Mouse (Mus musculus) cerebellum, adult 9-11 months (tissue): ENCODE results near the gene Sstr3.

ENCODE experiments used
- DNase-seq: peaks from one replicate; pipeline ENCODE4 v3.0.0; 2022

Sstr3 gene

DNA sequence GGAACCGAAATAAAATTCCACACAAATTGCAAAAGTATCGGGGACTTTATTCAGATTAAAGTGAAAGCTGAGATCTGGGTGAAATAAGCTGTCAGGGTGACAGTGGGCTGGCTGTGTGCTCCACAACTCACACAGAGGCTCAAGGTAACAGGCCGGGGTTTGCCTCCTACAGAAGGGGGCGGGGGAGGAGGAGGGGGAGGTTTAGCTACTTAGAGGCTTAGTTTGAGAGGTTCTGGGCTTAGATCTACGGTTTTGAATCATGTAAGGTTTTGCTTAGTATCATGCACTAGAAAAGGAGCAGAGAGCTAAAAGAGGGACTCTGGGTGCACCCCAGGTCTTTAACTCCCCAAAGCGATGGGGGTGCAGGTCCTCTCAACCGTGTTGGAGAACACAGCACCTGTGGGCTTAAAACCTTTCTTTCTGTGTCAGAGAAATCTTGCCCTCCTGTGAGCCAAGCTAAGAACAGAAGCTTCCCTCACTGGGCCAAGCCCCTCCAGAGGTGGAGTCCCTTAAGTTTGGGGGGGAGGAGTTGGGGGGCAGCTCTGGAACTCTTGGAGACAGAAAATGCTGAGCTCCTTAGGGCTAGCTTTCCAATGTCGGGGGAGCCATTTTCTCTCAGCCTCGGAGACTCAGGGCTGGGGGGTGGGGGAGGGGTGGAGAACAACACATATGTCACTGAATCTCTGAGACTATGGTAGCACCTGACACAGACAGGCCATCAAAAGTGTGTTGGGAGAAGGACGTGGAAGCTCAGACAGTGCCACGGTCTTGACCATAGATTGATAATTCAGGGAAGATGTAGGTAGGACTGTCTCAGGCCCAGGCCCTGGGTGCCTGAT is 14.9 kb upstream of the Sstr3 start:
- DNase-seq: no peak

- DNase-seq: no peak
These were observed 13.4 kb upstream of the Sstr3 start for GRCm38 (mm10) chr15:78557693-78558535.

- no peak for DNase-seq
These were observed 10.2 kb upstream of the Sstr3 start for GRCm38 (mm10) chr15:78554545-78555313.

GRCm38 (mm10) chr15:78549189-78549734 is 4.8 kb upstream of the Sstr3 start:
- no peak for DNase-seq

- DNase-seq: no peak
These were observed 4.2 kb upstream of the Sstr3 start for GRCm38 (mm10) chr15:78548711-78549110.

- DNase-seq: peak; percentile 34
These were observed 3.8 kb upstream of the Sstr3 start for GRCm38 (mm10) chr15:78548336-78548665.

DNA sequence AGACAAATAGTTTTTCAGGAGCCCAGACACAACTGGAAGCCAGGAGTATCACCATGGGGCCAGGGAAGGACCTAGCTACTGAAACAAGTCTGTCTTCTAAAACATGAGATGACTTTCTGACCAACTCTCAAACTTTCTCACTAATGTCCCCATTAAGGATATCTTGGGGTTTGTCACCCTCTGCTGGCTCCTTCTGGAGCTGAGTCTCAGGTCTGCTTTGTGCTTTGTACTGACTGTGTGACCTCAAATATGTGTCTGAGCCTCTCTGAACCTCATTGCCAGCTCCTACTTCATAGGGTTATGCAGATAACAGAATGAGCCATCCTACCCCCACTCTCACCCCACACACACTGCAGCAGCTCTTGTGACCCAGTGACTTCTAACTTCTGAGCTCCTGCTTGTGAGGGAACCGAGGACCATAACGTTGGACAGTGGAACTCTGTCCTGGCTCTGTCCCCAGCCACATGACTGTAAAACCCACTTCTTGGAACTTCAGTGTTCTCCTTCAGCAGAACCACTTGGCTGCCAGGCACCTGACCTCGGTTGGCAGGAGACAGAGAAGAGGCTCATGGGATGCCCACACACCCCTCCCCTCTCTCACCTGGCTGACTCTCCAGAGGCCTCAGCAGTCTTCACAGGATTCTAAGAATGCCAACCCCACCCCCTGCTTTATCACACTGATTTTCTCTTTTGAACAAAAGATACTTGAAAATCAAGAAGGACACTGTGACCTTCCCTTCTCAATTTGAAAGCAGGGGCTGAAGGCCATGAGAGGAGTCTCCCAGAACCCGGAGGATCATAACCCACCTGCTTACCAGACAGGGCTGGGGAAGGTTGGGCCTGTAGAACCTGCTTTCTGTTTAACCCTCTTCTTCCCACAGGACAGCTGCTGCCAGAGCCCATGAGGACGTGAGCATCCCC is 3.2 kb upstream of the Sstr3 start:
- peak; percentile 36 for DNase-seq

DNA sequence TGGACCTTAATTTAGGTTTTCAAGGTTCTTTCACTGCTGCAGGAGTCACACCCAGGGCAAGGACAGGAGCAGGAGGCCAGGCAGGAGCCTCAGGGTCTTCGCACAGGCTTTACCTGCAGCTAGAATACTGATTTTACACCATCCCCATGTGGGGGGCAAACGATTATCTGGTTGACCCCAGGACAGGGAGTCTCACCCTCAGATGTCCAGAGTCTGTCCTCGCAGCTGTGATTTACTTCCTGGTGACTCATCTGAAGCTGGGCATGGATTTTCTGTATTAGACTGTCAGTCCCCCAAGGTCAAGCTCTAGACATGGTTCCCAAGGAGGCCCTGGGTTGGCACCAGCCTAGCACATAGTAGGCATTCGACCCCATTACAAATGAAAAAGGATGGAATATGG is 1.6 kb upstream of the Sstr3 start:
- DNase-seq: no peak

DNA sequence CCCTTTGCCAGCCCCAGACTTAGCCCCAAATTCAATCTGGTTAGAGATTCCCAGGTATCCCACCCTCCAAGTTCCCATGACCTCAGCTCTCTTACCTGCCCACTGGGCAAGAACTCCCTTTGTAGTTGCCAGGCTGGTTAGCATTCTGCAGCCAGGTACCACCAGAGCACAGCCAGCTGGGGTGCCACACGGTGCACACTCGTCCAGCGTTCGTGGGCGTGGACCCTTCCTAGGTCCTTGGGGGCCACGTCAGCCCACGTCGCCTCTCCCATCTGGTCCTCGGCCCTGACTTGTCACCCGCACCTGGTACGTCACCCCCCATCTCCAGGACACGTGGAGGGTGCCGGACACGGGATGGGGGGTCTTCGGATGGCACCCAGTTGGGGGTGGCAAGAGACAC is 444 bp downstream of the Sstr3 start:
- peak; percentile 70 for DNase-seq

DNA sequence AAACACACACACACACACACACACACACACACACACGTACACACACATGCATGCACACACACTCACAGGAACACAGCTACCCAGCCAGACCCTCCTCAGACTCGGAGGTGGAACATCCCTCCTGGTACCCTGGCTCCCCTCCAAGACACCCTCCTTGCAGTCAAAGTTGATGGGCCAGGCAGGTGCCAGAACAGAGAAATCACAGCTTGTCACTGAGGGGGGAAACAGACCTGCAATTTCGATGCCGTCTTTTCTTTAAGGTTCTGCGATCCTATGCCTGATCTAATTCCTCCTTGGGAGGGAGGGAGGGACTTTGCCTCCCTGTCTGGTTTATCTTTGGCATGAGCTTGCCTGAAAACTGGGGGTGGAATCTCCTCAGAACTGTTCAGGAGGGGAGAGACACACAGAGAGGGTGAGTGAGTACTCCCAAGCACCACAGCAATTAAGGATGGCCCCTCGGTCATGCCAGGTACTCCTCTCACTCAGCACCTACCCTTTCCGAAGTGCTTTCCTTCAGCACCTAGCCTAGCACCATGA is 1.6 kb downstream of the Sstr3 start:
- DNase-seq: peak; percentile 76

DNA sequence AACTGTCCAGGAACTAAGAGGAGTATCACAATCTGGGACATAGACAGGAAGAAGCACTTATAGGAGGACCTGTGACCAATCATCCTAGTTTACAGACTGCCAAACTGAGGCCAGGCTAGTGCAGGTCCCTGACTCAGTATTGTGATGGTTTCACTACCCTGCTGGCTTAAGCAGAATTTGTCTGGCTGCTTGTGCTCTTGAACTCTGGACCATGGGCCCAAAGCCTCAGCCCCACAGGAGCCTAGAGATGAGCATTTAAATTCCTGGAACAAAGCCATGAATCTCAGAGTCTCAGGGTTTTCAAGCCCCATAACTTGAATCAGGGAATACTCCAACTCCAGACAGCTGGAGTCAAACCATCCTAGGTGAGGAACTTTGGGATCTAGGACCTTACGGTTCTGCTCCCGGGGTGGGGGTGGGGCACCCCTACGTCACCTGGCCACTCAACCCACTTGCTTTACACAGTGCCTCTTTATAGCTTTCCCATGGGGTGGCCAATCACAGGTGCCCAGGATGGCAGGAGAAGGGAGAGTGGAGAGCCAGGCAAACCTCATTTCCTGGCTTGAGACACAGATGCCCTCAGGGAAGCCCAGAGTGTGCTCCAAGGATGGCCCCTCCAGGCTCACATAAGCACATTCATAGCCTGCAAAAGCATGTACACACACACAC is 2.3 kb downstream of the Sstr3 start:
- DNase-seq: peak; percentile 80

DNA sequence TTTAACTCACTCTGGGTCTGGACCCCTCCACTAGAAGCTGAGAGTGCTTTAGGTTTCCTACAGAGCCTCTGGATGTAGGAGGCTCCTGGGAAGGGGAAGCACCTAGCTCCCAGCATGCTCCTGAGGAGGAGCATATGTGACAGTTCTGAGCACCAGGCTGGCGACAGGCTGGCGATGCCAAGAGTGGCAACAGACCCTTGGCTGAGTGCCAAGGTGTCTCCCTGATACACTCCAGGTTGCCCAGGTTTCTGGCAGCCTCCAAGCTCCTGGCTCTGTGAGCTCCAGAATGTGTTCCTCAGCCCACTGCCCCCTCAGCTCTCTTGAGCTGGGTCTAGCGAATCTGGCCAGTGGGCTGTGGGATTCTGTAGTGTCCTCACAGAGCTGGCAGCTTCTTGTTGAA is 2.9 kb downstream of the Sstr3 start:
- DNase-seq: peak; percentile 91

GRCm38 (mm10) chr15:78541036-78541435 is 3.4 kb downstream of the Sstr3 start:
- DNase-seq: peak; percentile 40

DNA sequence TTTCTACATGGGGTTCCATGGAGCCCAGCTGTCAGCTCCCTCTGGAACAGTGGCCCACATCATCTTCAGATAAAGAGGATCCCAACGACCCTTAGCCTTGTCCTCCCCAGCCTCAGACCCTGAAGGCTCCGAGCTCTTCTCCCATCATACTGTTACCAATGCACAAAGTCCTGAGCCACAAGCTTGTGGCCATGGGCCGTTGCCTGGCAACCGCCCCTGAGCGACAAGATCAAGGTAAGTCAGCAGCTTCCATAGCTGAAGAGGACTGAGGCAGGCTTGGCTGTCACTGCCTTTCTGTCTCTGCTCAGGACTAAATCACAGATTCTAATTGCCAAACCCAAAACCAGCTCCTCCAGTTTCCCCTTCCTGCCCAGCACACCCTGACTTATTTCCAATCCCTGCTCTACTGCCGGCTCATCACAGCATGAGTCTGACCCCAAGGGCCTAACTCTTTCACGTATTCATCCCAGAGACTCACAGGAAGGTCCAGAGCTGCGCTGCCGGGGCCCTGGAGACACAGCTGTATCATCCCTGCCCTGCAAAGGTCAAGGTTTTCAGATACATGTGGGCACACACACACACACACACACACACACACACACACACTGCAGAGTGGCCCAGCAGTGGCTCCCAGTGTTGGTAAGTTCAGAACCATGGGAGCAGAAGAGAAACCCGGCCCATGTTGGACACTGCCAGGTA is 8.6 kb downstream of the Sstr3 start:
- DNase-seq: no peak

DNA sequence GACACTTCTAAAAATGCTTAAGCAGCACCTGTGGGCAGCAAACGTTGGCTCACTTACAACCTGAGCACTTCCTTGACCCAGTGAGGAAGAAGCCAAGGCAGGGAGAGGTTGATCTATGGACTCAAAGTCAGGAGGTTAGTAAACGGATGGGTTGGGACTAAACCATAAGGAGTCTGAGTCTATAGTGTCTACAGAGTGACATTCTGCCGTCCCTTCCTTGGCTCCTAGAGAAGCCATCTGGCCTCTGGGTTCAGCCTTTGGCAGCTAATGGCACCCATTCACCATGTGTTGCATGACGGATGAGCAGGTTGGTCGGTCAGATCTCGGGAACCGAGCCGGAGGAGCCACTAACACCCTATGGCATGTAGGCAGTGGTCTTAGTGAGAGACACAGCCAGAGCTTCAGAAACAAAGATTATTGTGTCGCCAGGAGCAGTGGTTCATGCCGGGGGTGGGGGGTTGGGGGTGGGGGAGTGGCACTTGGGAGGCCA is 11.1 kb downstream of the Sstr3 start:
- peak; percentile 90 for DNase-seq

GRCm38 (mm10) chr15:78532566-78533345 is 11.7 kb downstream of the Sstr3 start:
- no peak for DNase-seq

DNA sequence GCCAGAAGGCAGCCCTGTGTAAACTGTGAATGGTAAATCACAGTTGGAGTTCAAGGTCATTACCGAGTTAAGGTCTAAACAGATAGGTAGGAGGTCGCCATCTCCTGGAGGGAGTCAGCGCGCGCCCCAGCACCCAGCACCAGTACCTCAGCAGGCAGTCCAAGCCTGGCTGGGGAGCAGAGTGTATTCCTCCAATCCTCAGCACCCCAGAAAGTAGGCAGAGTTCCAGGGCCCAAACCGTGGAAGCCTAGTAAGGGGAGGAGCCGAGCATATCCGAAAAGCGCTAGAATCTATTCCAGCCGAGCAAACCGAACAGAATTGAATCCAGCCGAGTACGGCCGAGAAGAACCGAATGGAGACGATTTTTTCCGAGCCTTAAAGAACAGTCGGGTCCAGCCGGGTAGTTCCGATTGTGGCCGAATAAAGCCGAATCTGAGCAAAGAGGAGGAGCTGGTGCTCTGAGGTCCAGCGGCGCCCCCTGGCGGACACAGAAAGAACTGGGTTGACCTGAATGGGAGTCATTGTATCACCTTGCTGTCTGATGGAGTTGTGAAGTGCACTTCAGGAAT is 12.5 kb downstream of the Sstr3 start:
- DNase-seq: peak; percentile 99

DNA sequence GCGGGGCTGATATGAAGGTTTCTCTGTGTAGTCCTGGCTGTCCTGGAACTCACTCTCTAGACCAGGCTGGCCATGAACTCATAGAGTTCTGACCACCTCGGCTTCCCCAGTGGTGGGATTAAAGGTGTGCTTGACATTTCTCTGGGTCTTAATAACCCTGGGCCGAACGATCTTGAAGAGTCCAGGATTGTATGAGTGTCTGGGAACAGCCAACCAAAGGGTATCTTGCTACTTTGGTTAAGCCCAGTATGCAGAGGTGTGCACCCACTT is 13.1 kb downstream of the Sstr3 start:
- peak; percentile 61 for DNase-seq
